Mouse (Mus musculus): Measurements from ENCODE around the gene Gzmg.
"Not testable (repeated sequence)": the region's sequence is repeated elsewhere in the genome, so short reads cannot be mapped to it uniquely, and the experiment has no call there.

Gzmg gene

DNA sequence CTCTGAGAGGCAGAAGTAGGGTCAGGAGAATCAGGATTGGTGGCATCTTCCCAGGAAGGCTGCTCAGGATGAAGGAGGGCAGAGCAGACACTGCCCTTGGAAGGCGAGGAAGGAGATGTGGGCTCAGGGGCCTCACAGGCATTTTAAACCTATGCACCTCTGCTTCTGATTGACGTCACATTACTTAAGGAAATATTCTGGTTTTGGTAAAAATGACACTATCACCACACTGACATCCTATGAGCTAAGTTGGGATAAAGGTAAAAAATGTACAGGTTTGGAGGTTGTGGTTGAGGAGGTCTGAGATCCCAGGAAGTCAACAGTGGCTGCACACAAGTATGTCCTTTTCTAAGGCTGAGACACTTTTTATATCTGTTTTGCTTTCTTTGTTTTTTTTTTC is at the start of gene Gzmg:
TSS of gene Gzmg (minus strand) at position 101 of the 400 bp plus-strand sequence.
- POLR2A ChIA-PET = interaction anchor here in 1 of 4 experiments (0.5 to 1.9 kb wide), 2 partner anchors 8 to 43 kb away, joined by 3 to 5 read pairs; no protein-coding TSS in a partner anchor
- CTCF ChIA-PET = not testable (repeated sequence)

DNA sequence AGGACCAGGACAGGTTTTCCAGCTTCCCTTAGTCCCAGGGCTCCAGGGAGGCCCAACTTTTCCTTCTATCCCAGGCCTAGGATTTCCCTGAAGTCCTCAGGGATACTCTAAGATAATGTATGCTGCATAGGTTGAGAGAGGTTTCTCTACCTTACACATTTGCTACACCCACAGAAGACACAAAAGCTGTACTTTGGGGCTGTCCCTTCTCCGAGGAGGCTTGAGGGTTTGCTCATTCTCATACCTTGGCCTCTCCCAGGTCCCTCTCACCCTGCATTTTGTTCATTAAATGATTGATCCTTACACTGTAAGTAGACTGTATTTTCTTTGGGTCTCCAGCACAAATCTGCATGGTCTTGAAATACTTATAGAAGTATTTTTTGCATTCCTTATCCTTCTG is 46.2 kb upstream of the Gzmg start:
- ChIA-PET CTCF (interaction anchor here (0.6 to 5.4 kb wide), 26 partner anchors 16 to 655 kb away, joined by 3 to 45 read pairs (median 4); no protein-coding TSS in a partner anchor), POLR2A (interaction anchor here in 1 of 4 experiments (1.0 kb wide), 1 partner anchor 84 kb away, joined by 3 read pairs; no protein-coding TSS in a partner anchor)

DNA sequence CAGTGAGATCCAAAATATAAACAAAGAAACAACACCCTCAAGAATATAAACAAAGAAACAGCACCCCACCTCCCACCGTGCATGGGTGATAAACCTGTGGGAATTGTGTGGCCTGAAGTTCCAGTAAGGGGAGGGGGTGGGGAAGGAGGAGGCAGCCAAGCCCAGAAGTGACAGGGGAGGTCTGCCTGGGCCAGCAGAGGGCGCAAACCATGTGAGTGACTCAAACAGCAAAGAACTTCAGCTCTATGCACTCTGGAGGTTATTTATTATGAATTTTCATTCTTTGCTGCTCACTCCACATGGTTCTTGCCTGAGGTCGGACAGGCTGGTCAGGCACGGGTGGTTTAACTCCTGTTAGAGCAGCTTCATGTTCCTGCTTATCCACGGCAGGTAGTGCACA is 45.6 kb upstream of the Gzmg start:
- CTCF ChIA-PET = interaction anchor here (0.6 to 5.4 kb wide), 30 partner anchors 16 to 655 kb away, joined by 3 to 45 read pairs (median 4); no protein-coding TSS in a partner anchor
- POLR2A ChIA-PET = interaction anchor here in 2 of 4 experiments (1.0 to 1.3 kb wide), 2 partner anchors 18 to 85 kb away, joined by 3 read pairs; no protein-coding TSS in a partner anchor

DNA sequence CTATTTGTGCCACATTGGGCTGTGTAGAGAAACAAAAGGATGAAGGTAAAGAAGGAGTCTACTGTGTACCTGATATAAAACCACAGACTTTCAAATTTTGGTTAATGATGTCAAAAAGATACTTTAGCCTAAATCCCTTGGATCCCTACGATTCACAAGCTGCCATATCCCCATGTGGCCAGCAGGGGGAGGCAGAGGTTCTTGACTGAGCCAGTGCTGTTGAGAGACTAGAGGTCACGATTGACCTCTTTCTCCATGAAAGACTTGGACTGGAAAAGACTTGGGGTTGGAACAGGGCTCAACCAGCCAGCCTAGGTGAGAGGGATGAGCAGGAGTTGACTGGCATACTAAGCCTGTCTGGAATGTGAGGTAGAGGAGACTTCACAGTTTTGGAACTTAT is 44.6 kb upstream of the Gzmg start:
- CTCF ChIA-PET = interaction anchor here (0.5 to 5.4 kb wide), 27 partner anchors 17 to 1205 kb away, joined by 3 to 45 read pairs (median 4); no protein-coding TSS in a partner anchor
- POLR2A ChIA-PET = interaction anchor here in 2 of 4 experiments (1.0 to 1.3 kb wide), 2 partner anchors 17 kb away, joined by 3 to 4 read pairs; no protein-coding TSS in a partner anchor

DNA sequence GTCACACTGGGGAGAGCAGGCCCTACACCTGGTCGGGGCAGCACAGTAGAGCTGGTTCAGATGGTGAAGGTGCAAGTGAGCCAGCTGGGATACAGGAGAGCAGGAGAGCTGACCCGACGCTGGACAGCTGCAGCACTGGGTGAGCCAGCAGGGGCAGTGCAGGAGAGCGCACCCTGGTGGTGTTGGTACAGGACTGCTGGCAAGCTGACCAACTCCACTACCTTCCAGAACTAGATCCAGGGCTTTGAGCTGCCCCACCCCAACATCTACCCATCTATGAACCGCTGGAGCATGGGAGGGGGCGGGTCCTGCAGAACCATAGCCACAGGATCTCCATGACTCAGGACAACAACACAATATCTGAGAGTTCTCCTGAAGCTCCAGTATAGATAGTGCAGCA is 27.6 kb upstream of the Gzmg start:
- CTCF ChIA-PET = interaction anchor here (0.5 to 2.6 kb wide), 19 partner anchors 9 to 690 kb away, joined by 3 to 45 read pairs (median 3); no protein-coding TSS in a partner anchor
- POLR2A ChIA-PET = interaction anchor here in 3 of 4 experiments (0.6 to 1.9 kb wide), 4 partner anchors 9 to 210 kb away, joined by 3 to 9 read pairs (median 4); no protein-coding TSS in a partner anchor

DNA sequence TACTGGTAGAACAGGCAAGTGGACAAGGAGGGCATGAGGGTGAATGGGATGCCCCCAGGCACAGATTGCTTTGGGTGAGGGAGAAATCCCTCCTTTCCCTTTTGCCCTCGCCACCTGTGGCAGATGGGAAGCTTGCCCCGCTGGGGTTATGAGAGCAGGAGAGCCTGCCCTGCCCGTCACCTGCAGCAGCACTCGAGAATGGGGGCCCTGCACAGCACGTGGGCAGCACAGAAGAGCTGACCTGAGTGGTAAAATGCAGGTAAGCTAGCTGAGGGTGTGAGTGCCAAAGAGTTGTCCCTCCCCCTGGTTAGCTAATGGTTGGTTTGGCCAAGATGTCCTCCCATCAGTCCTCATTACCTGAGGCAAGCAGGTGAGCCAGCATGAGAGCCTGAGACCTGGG is 27.1 kb upstream of the Gzmg start:
- POLR2A ChIA-PET = interaction anchor here in 3 of 4 experiments (0.6 to 1.9 kb wide), 5 partner anchors 9 to 209 kb away, joined by 3 to 9 read pairs (median 3); no protein-coding TSS in a partner anchor
- CTCF ChIA-PET = interaction anchor here (0.8 to 2.6 kb wide), 12 partner anchors 9 to 189 kb away, joined by 3 to 45 read pairs (median 5); no protein-coding TSS in a partner anchor

DNA sequence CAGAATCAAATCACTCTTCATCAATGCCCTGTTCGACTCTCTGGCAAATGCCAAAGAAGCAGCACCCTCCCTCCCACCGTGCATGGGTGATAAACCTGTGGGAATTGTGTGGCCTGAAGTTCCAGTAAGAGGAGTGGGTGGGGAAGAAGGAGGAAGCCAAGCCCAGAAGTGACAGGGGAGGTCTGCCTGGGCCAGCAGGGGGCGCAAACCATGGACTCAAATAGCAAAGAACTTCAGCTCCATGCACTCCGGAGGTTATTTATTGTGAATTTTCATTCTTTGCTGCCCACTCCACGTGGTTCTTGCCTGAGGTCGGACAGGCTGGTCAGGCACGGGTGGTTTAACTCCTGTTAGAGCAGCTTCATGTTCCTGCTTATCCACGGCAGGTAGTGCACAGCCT is 18.3 kb upstream of the Gzmg start:
- CTCF ChIA-PET = interaction anchor here (0.5 to 2.6 kb wide), 27 partner anchors 9 to 1702 kb away, joined by 3 to 28 read pairs (median 4); no protein-coding TSS in a partner anchor
- POLR2A ChIA-PET = interaction anchor here in 2 of 4 experiments (0.6 to 1.4 kb wide), 3 partner anchors 9 to 399 kb away, joined by 3 to 9 read pairs (median 4); no protein-coding TSS in a partner anchor

DNA sequence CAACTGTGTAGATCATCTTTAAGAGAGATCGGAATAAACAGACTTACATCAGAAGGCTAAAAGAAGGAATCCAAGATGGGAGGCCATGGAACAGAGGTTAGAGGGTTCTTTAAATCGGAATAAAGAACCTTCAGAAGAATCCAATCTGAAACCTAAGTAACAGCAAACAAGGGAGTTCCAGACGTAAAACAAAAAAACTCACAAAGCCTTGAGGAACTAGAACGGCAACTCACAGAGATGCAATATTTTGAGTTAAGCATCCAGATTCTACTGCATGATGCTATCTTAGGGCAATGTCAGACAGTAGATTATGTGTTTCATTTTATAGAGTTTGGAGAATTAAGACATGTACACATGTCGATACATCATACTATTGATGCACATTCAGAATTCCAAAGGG is 15.1 kb upstream of the Gzmg start, which contains the start of gene Gzmn:
TSS of gene Gzmn (minus strand) at position 101 of the 400 bp plus-strand sequence.
- ChIA-PET CTCF (interaction anchor here in 1 of 4 experiments (1.3 to 1.7 kb wide), 2 partner anchors 12 to 20 kb away, joined by 3 read pairs; no protein-coding TSS in a partner anchor), POLR2A (no interaction called here)

DNA sequence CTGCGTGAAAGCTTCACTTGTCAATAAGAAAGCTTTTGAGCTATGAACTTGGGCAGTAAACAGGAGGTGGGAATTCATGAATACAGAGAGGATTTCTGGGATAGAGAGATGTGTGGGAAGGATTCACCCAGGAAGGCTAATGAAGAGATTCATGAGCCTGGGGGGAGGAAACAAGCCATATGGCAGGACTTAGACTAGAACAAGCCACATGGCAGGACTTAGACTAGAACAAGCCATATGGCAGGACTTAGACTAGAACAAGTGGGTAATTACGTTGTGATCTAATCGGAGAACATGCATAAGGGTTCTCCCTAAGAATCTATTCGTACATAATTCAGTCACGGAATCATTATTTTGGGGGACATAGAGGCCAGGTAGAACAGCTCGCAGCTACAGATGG is 14.0 kb upstream of the Gzmg start:
- ChIA-PET CTCF (interaction anchor here in 2 of 4 experiments (1.0 to 1.7 kb wide), 3 partner anchors 14 to 141 kb away, joined by 3 read pairs; no protein-coding TSS in a partner anchor), POLR2A (no interaction called here)

DNA sequence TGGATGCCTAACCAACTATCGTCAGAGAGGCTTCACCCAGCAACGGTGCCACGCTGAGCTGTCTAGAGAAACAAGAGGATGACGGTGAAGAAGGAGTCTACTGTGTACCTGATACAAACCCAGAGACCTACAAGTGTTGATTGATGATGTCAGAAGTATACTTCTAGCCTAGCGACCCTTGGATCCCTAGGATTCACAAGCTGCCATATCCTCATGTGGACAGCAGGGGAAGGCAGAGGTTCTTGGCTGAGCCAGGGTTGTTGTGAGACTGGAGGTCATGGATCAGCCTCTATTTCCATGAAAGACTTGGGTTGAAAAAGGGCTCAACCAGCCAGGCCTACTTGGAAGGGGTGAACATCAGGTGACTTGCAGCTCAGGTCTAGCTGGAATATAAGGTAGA is 13.4 kb upstream of the Gzmg start:
- POLR2A ChIA-PET = no interaction called here
- CTCF ChIA-PET = interaction anchor here in 2 of 4 experiments (1.0 to 1.7 kb wide), 2 partner anchors 14 to 141 kb away, joined by 3 read pairs; no protein-coding TSS in a partner anchor

DNA sequence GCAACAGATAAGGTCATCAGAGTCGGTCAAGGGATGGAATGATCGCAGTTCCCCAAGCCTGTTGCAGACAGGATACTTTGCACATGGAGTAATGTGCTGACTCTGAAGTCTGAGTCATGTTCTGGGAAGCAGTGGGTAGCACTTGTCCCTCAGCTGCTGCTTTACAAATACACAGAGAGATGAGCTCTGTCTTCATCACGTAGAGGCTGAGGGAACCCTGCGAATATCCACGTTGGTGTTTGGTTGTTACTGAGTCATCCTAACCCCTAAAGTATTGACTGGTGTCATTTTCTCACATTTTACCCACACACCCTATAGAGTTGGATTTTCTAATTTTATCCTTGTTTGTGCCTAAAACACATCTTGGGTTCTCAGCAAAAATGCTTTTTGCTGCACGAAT is 8.6 kb upstream of the Gzmg start:
- CTCF ChIA-PET = interaction anchor here in 3 of 4 experiments (0.5 to 1.8 kb wide), 10 partner anchors 10 to 1022 kb away, joined by 3 to 9 read pairs (median 4); no protein-coding TSS in a partner anchor
- POLR2A ChIA-PET = interaction anchor here in 2 of 4 experiments (0.6 to 1.2 kb wide), 4 partner anchors 10 to 146 kb away, joined by 3 to 5 read pairs (median 4); partner anchors contain the start of gene Gzmg (in 1 of the 2)

DNA sequence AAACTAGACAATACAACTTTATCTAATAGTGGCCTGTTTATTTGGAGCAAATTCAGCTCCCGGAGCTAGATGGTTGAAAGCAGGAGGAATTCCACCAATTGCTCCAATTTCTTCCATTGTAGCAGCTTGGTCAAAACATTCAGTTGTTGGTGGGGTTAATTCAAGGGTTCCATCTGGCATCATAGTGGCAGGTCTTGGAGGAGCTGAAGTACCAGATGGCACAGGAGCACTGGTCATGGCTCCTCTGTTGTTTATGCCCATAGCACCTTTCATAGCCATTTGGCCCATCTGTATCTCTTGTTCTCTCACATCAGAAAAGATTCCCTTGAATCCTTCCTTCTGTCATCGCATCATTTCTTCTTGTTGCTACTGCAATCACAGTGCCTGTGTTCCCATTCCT is 2.7 kb upstream of the Gzmg start:
- POLR2A ChIA-PET = no interaction called here
- CTCF ChIA-PET = no interaction called here

DNA sequence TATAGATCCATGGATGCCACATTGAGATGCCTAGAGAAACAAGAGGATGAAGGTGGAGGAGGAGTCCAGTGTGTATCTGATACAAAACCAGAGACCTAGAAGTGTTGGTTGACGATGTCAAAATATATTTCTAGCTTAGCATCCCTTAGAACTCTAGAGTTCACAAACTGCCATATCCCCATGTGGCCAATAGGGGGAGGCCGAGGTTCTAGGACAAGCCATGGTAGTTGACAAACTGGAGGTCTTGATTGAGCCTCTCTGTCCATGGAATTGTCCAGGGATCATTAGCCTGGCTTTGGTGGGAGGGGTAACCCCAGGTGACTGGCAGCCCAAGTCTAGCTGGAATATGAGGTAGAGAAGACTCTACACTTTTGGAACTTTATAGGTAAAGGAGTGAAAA is 4.0 kb downstream of the Gzmg start:
- CTCF ChIA-PET = interaction anchor here in 3 of 4 experiments (0.6 to 1.2 kb wide), 9 partner anchors 10 to 422 kb away, joined by 3 to 5 read pairs (median 3); partner anchors contain the start of gene Gzmn (in 1 of the 3)
- POLR2A ChIA-PET = interaction anchor here in 1 of 4 experiments (0.8 kb wide), 1 partner anchor 56 kb away, joined by 3 read pairs; no protein-coding TSS in a partner anchor

DNA sequence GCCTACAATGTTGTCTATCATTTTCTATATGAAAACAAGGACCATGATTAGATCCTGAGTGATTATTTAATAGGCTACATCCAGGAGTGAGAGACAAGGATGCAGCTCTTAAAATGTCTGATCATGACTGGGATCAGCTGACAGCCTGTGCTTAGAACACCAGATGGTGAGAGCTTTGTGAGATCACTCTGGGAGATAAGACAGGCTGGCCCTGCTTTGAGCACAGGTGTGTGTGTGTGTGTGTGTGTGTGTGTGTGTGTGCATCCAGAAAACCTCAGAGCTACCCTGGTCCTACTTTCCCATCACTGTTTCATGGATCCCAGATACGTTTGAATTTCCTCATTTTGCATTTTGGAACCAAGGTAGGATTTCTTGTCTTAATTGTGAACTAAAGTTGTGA is 25.7 kb downstream of the Gzmg start:
- ChIA-PET CTCF (interaction anchor here in 1 of 4 experiments (0.6 kb wide), 1 partner anchor 180 kb away, joined by 4 read pairs; no protein-coding TSS in a partner anchor), POLR2A (interaction anchor here in 1 of 4 experiments (0.7 kb wide), 1 partner anchor 350 kb away, joined by 3 read pairs; the partner anchor contains the start of gene Adcy4)

DNA sequence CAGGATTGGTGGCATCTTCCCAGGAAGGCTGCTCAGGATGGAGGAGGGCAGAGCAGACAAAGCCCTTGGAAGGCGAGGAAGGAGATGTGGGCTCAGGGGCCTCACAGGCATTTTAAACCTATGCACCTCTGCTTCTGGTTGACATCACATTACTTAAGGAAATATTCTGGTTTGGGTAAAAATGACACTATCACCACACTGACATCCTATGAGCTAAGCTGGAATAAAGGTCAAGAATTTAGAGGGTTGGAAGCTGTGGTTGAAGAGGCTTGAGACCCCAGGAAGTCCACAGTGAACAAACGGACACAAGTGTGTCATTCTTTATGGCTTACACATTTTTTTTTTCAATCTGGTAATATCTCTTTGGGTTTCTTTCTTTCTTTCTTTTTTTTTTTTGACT is 26.9 kb downstream of the Gzmg start, which contains the start of gene Gzmd:
TSS of gene Gzmd (minus strand) at position 101 of the 400 bp plus-strand sequence.
- POLR2A ChIA-PET, CTCF ChIA-PET: not testable (repeated sequence)

DNA sequence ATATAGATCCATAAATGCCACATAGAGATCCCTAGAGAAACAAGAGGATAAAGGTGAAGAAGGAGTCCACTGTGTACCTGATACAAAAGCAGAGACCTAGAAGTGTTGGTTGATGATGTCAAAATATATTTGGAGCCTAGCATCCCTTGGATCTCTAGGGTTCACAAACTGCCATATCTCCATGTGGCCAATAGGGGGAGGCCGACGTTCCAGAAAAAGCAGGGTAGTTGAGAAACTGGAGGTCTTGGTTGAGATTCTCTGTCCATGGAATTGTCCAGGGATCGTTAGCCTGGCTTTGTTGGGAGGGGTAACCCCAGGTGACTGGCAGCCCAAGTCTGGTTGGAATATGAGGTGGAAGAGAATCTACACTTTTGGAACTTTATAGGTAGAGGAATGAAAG is 31.0 kb downstream of the Gzmg start:
- CTCF ChIA-PET = no interaction called here
- POLR2A ChIA-PET = no interaction called here

DNA sequence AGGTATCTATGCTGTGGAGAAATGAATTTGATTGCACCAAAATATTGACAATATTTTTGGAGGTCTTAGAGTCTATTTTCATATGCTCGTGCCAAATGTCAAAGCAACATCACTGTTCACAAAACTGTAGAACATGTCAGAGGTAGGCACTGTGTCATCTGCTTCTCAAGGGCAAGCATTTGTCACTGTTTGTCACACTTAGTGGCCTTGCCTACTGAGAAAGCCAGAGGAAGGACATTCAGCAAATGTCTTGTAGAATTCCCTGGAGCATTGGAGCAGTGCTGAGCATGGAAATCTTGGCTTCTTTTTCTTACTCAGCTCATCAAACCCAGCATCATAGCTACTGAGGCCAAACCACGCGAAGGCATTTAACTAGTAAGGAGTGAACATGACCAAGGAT is 35.9 kb downstream of the Gzmg start:
- POLR2A ChIA-PET = no interaction called here
- CTCF ChIA-PET = interaction anchor here in 1 of 4 experiments (0.7 kb wide), 1 partner anchor 427 kb away, joined by 3 read pairs; no protein-coding TSS in a partner anchor

DNA sequence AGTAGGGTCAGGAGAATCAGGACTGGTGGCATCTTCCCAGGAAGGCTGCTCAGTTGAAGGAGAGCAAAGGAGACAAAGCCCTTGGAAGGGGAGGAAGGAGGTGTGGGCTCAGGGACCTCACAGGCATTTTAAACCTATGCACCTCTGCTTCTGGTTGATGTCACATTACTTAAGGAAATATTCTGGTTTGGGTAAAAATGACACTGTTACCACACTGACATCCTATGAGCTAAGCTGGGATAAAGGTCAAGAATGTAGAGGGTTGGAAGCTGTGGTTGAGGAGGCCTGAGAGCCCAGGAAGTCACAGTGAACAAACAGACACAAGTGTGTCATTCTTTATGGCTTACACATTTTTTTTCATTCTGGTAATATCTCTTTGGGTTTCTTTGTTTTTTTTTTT is 38.9 kb downstream of the Gzmg start, which contains the start of gene Gzme:
TSS of gene Gzme (minus strand) at position 101 of the 400 bp plus-strand sequence.
- POLR2A ChIA-PET = interaction anchor here in 1 of 4 experiments (0.6 kb wide), 1 partner anchor 571 kb away, joined by 3 read pairs; no protein-coding TSS in a partner anchor
- CTCF ChIA-PET = no interaction called here

DNA sequence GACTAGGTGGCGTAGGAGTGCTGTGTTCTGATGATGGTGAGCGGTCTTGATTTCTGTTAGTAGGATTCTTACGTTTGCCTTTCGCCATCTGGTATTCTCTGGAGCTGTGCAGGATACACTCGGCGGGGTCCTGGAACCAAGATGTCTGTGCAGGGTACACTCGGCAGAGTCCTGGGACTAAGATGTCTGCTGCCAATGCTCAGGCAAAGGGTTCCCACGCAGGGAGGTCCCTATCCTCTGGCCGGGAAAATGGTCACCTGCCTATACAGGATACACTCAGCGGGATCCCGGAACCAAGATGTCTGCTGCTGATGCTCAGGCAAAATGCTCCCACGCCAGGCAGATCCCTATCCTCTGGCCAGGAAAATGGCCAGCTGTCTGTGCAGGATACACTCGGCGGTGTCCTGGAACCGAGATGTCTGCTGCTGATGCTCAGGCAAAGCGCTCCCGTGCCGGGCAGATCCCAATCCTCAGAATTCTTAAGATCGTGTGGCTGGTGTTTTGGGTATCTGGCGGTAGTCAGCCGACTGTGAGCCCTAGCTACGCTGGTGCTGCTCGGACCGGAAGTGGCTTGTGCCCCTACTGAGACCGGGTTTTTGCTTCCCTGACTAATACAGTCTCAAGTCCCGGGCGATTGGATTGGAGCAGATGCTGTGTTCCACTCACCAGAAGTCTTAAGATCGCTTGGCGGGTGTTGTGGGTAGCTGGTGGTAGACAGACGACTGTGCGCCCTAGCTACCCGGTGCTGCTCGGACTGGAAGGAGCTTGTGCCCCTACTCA is 43.7 kb downstream of the Gzmg start:
- POLR2A ChIA-PET = interaction anchor here in 1 of 4 experiments (0.7 kb wide), 1 partner anchor 44 kb away, joined by 3 read pairs; the partner anchor contains the start of gene Gzmg

More for the DNA sequence above, 43.7 kb downstream of the Gzmg start:
- CTCF ChIA-PET = interaction anchor here in 2 of 4 experiments (0.6 to 0.7 kb wide), 2 partner anchors 62 to 153 kb away, joined by 3 to 6 read pairs; no protein-coding TSS in a partner anchor

Data from embryonic stem cell, embryonic (primary cell).